Mouse (Mus musculus) kidney, postnatal 0 days (tissue): ENCODE measurements at regions not wholly inside any gene's neighbourhood (a gene's known extent, or its start where the extent isn't known, plus 50 kb on each side); places are given as distances from the start of the nearest gene placed in this dataset.
A peak's percentile ranks its signal among the peaks of the same experiment; 100 is the strongest.

Source experiments
- ATAC-seq: fragments of 200-750 bp; cut with Nextera tagmentation; replicated peaks from 2 replicates; pipeline ENCODE4 v1.8.0; 2017; ENCODE audit warnings: low read depth, moderate number of reproducible peaks, moderate TSS enrichment, moderate library complexity; ENCODE audit not compliant: low FRiP score
- DNase-seq: peaks from one replicate; pipeline ENCODE4 v3.0.0-alpha.2; 2016; ENCODE audit warnings: low spot score
- H3K27ac ChIP-seq: fragments of 300-500 bp; sonication (generic); 2 replicates; pipeline ENCODE4 v1.5.1; 2014; ENCODE audit warnings: mild to moderate bottlenecking
- H3K27me3 ChIP-seq: fragments of 300-500 bp; sonication (generic); 2 replicates; pipeline ENCODE4 v1.6.1; 2014; ENCODE audit warnings: low read length, mixed read lengths; ENCODE audit not compliant: insufficient read depth
- H3K36me3 ChIP-seq: fragments of 300-500 bp; sonication (generic); 2 replicates; pipeline ENCODE4 v1.6.1; 2014; ENCODE audit warnings: low read length, mixed read lengths; ENCODE audit not compliant: insufficient read depth
- H3K4me1 ChIP-seq: fragments of 300-500 bp; sonication (generic); replicated peaks from 2 replicates; pipeline ENCODE4 v1.6.1; 2014; ENCODE audit warnings: antibody characterized with exemption, low read length, mixed read lengths; ENCODE audit not compliant: insufficient read depth
- H3K4me2 ChIP-seq: fragments of 300-500 bp; sonication (generic); 2 replicates; pipeline ENCODE4 v1.6.1; 2014; ENCODE audit warnings: mild to moderate bottlenecking, low read length, moderate library complexity, mixed read lengths
- H3K4me3 ChIP-seq: fragments of 300-500 bp; sonication (generic); replicated peaks from 2 replicates; pipeline ENCODE4 v1.5.1; 2014; ENCODE audit warnings: low read depth, low read length
- H3K9ac ChIP-seq: fragments of 300-500 bp; sonication (generic); 2 replicates; pipeline ENCODE4 v1.6.1; 2014; ENCODE audit warnings: low read depth, low read length
- H3K9me3 ChIP-seq: fragments of 300-500 bp; sonication (generic); replicated peaks from 2 replicates; pipeline ENCODE4 v1.6.1; 2016; ENCODE audit warnings: low read length, inconsistent platforms, mixed read lengths
- CTCF ChIP-seq: IDR thresholded peaks from 2 replicates; pipeline ENCODE4 v1.5.1; 2016; ENCODE audit warnings: antibody characterized with exemption, low read depth, mild to moderate bottlenecking, moderate library complexity
- WGBS: fragments of 180-500 bp; shearing (Covaris S2); extraction: QIAGEN DNeasy Blood & Tissue Kit; methylation state at CpG from one replicate; pipeline ENCODE4 v1.1.7; 2014; 5-methylcytosine and 5-hydroxymethylcytosine counted together

DNA sequence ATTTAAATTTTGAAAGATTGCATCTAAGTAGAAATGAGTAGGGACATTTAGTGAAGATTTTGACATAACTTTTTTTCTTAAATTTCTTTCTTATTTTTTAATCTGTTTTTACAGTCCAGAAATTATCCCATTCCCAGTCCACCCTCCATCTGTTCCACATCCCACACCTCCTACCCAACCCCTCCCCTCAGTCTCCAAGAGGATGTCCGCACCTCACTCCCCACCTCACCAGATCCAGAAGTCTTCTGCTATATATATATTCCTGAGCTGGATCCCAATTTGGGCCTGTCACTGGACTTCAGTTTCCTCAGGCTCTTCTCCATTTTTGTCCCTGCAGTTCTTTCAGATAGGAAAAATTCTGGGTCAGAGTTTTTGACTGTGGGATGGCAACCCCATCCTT, 3879.6 kb upstream of the Gm7489 start:
- ATAC-seq (no peak), DNase-seq (no peak)
- Histone ChIP-seq H3K36me3 (no peaks in the 10 kb centered on the region), H3K4me2 (no peak overlapping the region), H3K27ac (no peak overlapping the region), H3K4me3 (no peak overlapping the region), H3K27me3 (no peaks in the 10 kb centered on the region), H3K4me1 (no peaks in the 10 kb centered on the region), H3K9ac (no peak overlapping the region), H3K9me3 (no peaks in the 10 kb centered on the region)
- no peak for TF ChIP-seq CTCF
- WGBS: 93% methylated on average over 1 of the region's 1 CpGs

DNA sequence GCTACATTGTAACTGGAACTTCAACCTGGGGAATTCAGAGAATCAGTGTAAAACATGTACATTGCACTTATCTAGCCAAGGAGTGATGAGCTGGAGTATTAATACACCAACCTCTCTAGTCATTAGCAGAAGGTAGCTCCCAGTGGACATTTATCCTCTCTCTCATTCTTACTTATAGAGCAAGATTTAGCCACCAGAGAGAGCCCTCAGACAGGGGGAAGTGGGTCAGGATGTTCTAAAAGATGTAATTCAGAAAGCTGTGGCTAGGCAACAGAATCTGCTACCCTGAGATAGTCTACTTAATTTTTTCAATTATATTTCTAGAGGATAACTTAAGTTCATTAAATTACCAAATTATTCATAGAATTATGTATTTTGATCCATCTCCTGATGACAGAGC, 3838.1 kb upstream of the Gm7489 start:
- Histone ChIP-seq H3K4me1 (no peaks in the 10 kb centered on the region), H3K4me3 (no peak overlapping the region), H3K9ac (no peak overlapping the region), H3K4me2 (no peak overlapping the region), H3K27ac (no peak overlapping the region), H3K27me3 (no peaks in the 10 kb centered on the region), H3K36me3 (no peaks in the 10 kb centered on the region), H3K9me3 (no peaks in the 10 kb centered on the region)
- DNase-seq: peak; percentile 19
- peak; percentile 39; the same call in 1 of the 2 replicates for TF ChIP-seq CTCF
- no peak for ATAC-seq

DNA sequence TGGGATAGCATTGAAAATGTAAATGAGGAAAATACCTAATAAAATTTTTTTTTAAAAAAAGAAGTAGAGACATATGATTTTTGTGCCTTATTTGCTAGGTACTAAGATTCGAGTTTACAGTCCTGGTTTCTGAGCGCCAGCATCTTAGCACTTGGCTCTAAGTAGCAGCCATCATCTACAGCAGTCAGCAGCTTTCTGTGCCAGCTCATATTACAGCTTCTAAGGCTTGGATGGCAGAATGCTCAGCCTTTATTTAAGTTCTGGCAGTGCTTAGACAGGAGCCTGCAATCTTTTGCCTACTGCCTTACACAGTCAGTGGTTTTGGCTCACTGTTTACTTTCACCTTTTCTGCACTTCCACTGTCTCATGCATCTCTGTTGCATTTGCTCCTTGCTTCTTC, 3831.2 kb upstream of the Gm7489 start:
- 59% methylated on average over 2 of the region's 2 CpGs for WGBS
- Histone ChIP-seq H3K4me1 (no peaks in the 10 kb centered on the region), H3K4me3 (no peak overlapping the region), H3K9ac (no peak overlapping the region), H3K4me2 (no peak overlapping the region), H3K9me3 (no peaks in the 10 kb centered on the region), H3K27ac (no peak overlapping the region), H3K36me3 (no peaks in the 10 kb centered on the region), H3K27me3 (no peaks in the 10 kb centered on the region)
- no peak for ATAC-seq
- no peak for DNase-seq
- no peak for TF ChIP-seq CTCF

DNA sequence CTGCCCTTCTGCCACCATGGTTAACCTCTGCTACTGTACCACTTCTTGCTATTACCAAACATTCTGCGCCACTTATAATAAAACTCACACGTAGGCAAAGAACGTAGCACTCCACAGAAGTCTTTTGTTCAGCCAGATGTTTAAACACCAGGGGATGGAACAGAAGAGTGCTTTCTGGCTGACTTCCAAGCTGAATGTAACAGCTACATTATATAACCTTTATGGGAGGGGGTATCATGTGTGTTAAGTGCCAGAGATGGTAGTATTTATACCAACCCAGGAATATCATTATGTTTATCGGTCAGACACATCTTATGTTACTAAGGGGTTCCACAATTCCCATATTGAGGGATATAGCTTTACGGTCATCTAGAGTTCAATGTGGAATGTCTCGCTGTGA, 3830.8 kb upstream of the Gm7489 start:
- no peak overlapping the region for H3K9ac ChIP-seq
- DNase-seq: no peak

DNA sequence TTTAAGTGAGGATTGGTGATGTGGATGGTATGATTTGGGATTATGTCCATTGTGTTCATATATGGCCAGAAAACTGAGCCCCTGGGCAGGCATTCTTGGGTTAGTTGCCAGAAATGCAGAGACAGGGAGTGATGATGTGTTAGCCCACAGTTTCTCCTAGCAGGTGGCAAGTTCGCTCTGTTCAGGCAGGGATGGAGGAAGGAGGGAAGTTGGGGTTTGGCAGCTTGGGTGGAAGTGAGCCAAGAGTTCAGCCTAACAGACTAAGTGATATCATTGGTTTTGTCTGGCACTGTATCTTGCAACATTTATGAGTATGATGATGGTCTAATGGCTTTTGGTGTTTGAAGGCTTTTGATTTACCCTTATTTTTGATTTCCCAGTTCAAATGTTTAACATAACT, 3806.5 kb upstream of the Gm7489 start:
- TF ChIP-seq CTCF: no peak
- H3K27me3 ChIP-seq: no peaks in the 10 kb centered on the region
- no peak overlapping the region for H3K4me2 ChIP-seq
- DNase-seq: no peak
- H3K9ac ChIP-seq: no peak overlapping the region
- H3K4me1 ChIP-seq: no peaks in the 10 kb centered on the region
- H3K27ac ChIP-seq: no peak overlapping the region
- H3K4me3 ChIP-seq: no peak overlapping the region
- no peaks in the 10 kb centered on the region for H3K36me3 ChIP-seq
- ATAC-seq: no peak
- H3K9me3 ChIP-seq: no peaks in the 10 kb centered on the region
- 67% methylated on average over 1 of the region's 1 CpGs for WGBS

More for the DNA sequence above, 3830.8 kb upstream of the Gm7489 start:
- ATAC-seq: no peak
- Histone ChIP-seq H3K27me3 (no peaks in the 10 kb centered on the region), H3K4me3 (no peak overlapping the region), H3K27ac (no peak overlapping the region), H3K4me1 (no peaks in the 10 kb centered on the region), H3K9me3 (no peaks in the 10 kb centered on the region), H3K4me2 (no peak overlapping the region), H3K36me3 (no peaks in the 10 kb centered on the region)
- TF ChIP-seq CTCF: no peak
- 66% methylated on average over 6 of the region's 6 CpGs for WGBS

DNA sequence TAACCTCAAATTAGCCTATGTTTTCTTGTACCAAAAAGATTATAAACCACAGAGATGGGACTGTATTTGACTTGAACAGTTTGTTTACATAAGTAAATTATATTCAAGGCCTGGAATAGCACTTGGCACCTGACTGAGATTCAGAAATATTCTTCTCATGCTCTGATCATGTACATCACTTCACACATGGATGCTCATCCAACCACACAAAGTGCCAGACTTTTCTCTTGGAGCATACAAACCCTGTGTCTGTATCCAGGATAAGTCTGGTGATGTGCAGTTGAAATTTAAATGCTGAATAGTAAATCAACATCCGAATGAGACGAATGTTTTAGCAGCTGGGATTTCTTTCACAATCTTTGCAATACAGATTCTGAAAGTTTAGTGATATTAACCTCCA, 3802.3 kb upstream of the Gm7489 start:
- DNase-seq (no peak), ATAC-seq (no peak)
- no peak for TF ChIP-seq CTCF
- Histone ChIP-seq H3K4me1 (no peaks in the 10 kb centered on the region), H3K4me3 (no peak overlapping the region), H3K9ac (no peak overlapping the region), H3K36me3 (no peaks in the 10 kb centered on the region), H3K4me2 (no peak overlapping the region), H3K27me3 (no peaks in the 10 kb centered on the region), H3K9me3 (no peaks in the 10 kb centered on the region), H3K27ac (no peak overlapping the region)
- WGBS: 83% methylated on average over 2 of the region's 2 CpGs

DNA sequence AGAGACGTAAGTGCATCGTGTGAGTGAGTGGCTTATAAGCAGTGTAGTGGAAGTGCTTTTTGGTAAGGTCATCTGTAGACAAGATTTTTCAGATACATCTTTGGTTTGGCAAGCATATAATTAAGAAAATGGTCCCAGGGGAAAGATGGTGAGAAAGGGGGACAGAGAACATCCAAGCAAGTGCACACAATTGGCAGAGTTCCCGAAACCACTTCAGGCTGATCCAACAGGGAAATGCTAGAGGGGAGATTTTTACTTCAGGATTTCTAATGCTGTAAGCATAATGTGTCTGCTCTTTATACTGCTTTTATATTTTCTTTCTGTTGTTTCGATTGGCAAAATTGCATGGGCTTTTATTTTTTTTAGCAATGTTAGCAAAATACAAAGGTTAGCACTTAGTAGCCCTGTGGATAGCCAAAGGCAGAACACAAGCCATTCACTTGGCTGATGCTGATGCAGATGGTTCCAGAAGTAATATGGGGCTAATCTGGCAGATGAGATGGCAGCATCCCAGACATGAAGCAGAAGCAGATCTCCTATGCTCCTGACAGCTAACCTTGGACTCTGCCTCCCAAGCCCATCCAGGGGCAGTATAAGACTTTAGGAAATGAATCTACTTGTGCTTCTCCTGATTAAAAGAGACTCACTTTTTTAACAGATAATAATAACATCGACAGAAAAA, 3782.0 kb upstream of the Gm7489 start:
- DNase-seq (no peak), ATAC-seq (no peak)

More for the DNA sequence above, 3782.0 kb upstream of the Gm7489 start:
- H3K4me3 ChIP-seq: no peak overlapping the region
- H3K4me2 ChIP-seq: no peak overlapping the region
- H3K27me3 ChIP-seq: no peaks in the 10 kb centered on the region
- H3K9me3 ChIP-seq: no peaks in the 10 kb centered on the region
- H3K9ac ChIP-seq: no peak overlapping the region
- no peak overlapping the region for H3K27ac ChIP-seq
- TF ChIP-seq CTCF: no peak
- H3K4me1 ChIP-seq: no peaks in the 10 kb centered on the region
- 69% methylated on average over 5 of the region's 5 CpGs for WGBS
- no peaks in the 10 kb centered on the region for H3K36me3 ChIP-seq
